Mouse (Mus musculus) embryonic facial prominence, embryonic 12.5 days (tissue): ENCODE data around the gene Chst11. TPM values are rescaled to one million over a fixed set of nuclear protein-coding genes. Genes with fewer than 3 reads are reported as not detected.

Source experiments
- ATAC-seq: fragments of 200-750 bp; cut with Nextera tagmentation; 2 replicates; pipeline ENCODE4 v1.8.0; 2017; ENCODE audit not compliant: insufficient number of reproducible peaks, insufficient read depth, low FRiP score, low TSS enrichment
- H3K27ac ChIP-seq: fragments of 300-500 bp; sonication (generic); 2 replicates; pipeline ENCODE4 v1.5.1; 2016; ENCODE audit warnings: mild to moderate bottlenecking
- H3K27me3 ChIP-seq: fragments of 300-500 bp; sonication (generic); 2 replicates; pipeline ENCODE4 v1.6.1; 2016; ENCODE audit warnings: mild to moderate bottlenecking, moderate library complexity
- H3K36me3 ChIP-seq: fragments of 300-500 bp; sonication (generic); 2 replicates; pipeline ENCODE4 v1.6.1; 2016; ENCODE audit warnings: mild to moderate bottlenecking
- H3K4me1 ChIP-seq: fragments of 300-500 bp; sonication (generic); 2 replicates; pipeline ENCODE4 v1.6.1; 2016
- H3K4me2 ChIP-seq: fragments of 300-500 bp; sonication (generic); replicated peaks from 2 replicates; pipeline ENCODE4 v1.6.1; 2016; ENCODE audit warnings: mild to moderate bottlenecking, moderate library complexity
- H3K4me3 ChIP-seq: fragments of 300-500 bp; sonication (generic); 2 replicates; pipeline ENCODE4 v1.5.1; 2016; ENCODE audit warnings: mild to moderate bottlenecking
- H3K9ac ChIP-seq: fragments of 300-500 bp; sonication (generic); 2 replicates; pipeline ENCODE4 v1.6.1; 2016; ENCODE audit warnings: mild to moderate bottlenecking, moderate library complexity
- H3K9me3 ChIP-seq: fragments of 300-500 bp; sonication (generic); 2 replicates; pipeline ENCODE4 v1.6.1; 2016; ENCODE audit warnings: mild to moderate bottlenecking, moderate library complexity
- WGBS: fragments of 180-500 bp; shearing (Covaris S2); methylation state at CpG from one replicate; pipeline ENCODE4 v1.1.7; 2016; 5-methylcytosine and 5-hydroxymethylcytosine counted together
- polyA plus RNA-seq: library from polyadenylated mRNA; unstranded; fragments of >200 nt; fragmentation: Nextera tagmentation; extraction: Ambion mirVana; gene quantifications from 2 replicates; pipeline ENCODE4 v1.2.1, GENCODE M21; 2016

Chst11 gene
- polyA plus RNA-seq, 1 experiment from 2014 or later: 2.4 TPM

DNA sequence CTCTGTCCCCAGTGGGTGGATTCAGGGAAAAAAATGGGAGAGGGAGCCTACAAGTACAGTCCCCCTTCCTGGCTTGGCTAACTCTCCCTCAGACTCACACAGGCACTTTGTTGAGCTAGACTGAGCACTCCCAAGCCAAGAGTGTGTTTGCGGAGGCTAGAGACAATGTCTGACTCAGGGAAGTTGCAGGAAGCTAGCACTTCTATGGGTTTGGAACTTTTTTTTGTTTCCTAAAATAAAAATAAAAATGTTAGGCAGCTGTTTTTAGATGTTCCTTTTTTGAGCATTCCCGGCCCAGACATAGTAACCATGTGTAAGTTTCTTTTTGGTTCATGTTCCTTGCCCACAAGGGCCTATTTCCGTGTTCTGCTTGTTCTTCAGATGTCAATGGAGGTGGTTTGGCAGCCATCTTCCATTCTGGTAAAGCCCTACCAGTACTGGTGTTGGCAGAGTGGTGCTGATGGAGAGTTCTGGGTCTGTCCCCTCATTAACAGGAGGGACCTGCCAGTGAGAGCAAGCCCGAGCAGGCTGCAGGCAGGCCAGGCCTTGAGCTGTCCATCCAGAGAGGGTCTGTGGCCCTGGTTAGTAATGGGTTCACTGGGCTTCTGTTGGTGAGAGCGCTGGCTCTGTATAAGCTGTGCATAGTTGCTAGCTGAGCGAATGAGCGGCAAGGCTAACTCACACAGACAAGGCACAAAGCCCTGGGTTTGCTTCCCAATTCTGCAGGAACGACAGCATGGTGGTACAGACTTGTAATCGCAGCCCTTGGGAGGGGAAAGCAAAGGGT is 116.3 kb downstream of the Chst11 start:
- no peak for ATAC-seq
- Histone ChIP-seq H3K27ac (no peak overlapping the region), H3K36me3 (no peaks in the 10 kb centered on the region), H3K9ac (no peak overlapping the region), H3K4me3 (no peak overlapping the region), H3K4me1 (peaks cover 59% of the 10 kb centered on the region), H3K4me2 (no peak overlapping the region), H3K9me3 (no peaks in the 10 kb centered on the region), H3K27me3 (no peaks in the 10 kb centered on the region)
- whole genome bisulfite sequencing: 86% methylated on average over 9 of the region's 9 CpGs

DNA sequence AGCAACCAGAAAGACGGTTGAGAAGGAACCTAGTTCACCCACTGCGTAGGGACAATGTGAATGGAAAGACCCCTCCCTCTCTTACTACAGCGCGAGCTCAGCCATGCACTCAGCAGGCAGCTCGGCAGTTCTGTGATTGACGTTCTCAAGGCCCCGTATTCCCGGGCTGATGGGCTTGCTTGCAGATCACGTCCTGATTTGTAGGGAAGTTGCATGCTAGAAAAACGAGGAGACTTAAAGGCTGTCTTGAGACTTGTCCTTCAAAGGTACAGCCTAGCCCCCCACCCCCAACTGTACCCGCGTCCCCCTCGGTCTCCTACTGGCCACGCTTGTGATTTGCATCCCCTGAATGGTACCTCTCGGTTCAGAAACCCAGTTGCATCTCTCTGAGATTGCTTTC is 117.4 kb downstream of the Chst11 start:
- H3K36me3 ChIP-seq: no peaks in the 10 kb centered on the region
- WGBS: 30% methylated on average over 15 of the region's 15 CpGs
- 0 out of 2 replicates have a peak overlapping the region, but pooled peaks have one; percentile 7 for H3K4me2 ChIP-seq
- no peak overlapping the region for H3K9ac ChIP-seq
- H3K27me3 ChIP-seq: no peaks in the 10 kb centered on the region
- H3K27ac ChIP-seq: no peak overlapping the region
- no peak overlapping the region for H3K4me3 ChIP-seq
- no peak for ATAC-seq
- H3K4me1 ChIP-seq: peaks cover 68% of the 10 kb centered on the region
- H3K9me3 ChIP-seq: no peaks in the 10 kb centered on the region

DNA sequence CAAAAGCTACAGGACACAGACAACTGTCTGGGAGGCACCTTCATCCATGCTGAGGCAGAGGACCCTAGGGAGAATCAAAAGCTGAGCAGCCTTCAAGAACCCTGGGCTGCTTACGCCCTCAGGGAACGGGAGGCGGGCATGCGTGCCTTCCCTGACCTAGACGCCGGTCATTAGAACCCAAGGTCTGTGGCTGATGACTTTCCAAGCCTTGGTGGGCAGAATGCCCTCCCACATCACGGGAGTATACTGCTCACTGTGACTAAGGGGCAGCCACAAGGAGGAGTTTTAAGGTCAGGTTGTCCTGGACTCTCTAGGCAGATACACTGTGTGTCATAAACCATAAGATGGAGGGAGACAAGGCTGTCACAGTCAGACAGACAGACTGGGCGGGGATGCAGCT is 118.9 kb downstream of the Chst11 start:
- Histone ChIP-seq H3K9ac (no peak overlapping the region), H3K27me3 (no peaks in the 10 kb centered on the region), H3K27ac (no peak overlapping the region), H3K4me2 (no peak overlapping the region), H3K4me1 (peaks cover 71% of the 10 kb centered on the region), H3K9me3 (no peaks in the 10 kb centered on the region), H3K4me3 (no peak overlapping the region), H3K36me3 (no peaks in the 10 kb centered on the region)
- ATAC-seq: no peak
- WGBS: 82% methylated on average over 8 of the region's 8 CpGs

DNA sequence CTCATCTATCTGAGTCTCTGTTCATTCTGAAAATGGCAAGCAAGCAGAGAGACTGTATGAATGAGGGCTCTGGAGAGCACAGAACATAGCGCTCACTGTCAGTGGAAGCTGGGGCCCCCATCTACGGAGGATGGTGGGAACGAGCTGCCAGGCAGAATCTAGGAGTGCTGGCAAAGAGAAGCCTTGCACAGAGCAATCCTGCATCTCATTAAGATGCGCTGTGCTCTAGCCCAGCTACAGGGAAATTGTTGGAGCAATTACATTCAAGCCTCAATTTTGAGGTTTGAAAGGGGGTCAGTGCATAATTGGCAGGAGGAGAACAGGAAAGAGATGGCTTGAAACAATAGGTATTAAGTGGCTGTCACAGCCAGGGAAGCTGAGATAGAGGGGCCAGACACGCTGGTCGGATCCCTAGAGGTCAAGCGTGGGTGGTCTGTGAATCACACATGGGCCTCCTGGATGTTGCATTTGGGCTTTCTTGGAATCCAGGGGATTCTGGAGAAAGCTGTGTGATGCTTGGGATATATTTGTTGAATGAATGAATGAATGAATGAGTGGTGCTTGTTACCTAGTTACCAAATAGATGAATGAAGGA is 121.0 kb downstream of the Chst11 start:
- WGBS: 36% methylated on average over 7 of the region's 7 CpGs
- peaks cover 52% of the 10 kb centered on the region for H3K4me1 ChIP-seq
- H3K27ac ChIP-seq: no peak overlapping the region
- H3K9ac ChIP-seq: no peak overlapping the region
- H3K27me3 ChIP-seq: no peaks in the 10 kb centered on the region
- no peak overlapping the region for H3K4me3 ChIP-seq
- H3K4me2 ChIP-seq: no peak overlapping the region
- ATAC-seq: no peak
- H3K36me3 ChIP-seq: no peaks in the 10 kb centered on the region
- H3K9me3 ChIP-seq: no peaks in the 10 kb centered on the region

DNA sequence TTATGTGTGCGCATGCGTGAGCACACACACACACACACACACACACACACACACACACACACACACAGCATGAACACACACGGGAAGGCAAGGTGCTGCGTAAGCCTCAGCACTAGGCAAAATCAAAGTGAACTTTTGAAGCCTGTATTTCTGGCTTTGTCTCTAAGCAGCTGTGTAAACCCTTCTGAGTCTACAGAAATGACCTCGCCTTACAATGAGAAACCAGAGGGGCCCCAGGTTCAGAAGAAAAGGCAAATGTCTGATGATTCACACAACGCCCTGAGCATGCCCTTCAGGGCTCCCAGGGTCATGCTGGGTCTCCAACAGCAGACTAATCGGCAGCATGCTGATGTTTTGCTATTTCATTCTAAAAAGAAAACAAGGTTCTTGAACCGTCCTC is 122.1 kb downstream of the Chst11 start:
- H3K9ac ChIP-seq: no peak overlapping the region
- H3K4me2 ChIP-seq: no peak overlapping the region
- H3K4me3 ChIP-seq: no peak overlapping the region
- ATAC-seq: no peak
- H3K4me1 ChIP-seq: peaks cover 50% of the 10 kb centered on the region
- H3K9me3 ChIP-seq: no peaks in the 10 kb centered on the region
- 44% methylated on average over 8 of the region's 8 CpGs for WGBS
- H3K36me3 ChIP-seq: no peaks in the 10 kb centered on the region
- H3K27ac ChIP-seq: no peak overlapping the region
- no peaks in the 10 kb centered on the region for H3K27me3 ChIP-seq

DNA sequence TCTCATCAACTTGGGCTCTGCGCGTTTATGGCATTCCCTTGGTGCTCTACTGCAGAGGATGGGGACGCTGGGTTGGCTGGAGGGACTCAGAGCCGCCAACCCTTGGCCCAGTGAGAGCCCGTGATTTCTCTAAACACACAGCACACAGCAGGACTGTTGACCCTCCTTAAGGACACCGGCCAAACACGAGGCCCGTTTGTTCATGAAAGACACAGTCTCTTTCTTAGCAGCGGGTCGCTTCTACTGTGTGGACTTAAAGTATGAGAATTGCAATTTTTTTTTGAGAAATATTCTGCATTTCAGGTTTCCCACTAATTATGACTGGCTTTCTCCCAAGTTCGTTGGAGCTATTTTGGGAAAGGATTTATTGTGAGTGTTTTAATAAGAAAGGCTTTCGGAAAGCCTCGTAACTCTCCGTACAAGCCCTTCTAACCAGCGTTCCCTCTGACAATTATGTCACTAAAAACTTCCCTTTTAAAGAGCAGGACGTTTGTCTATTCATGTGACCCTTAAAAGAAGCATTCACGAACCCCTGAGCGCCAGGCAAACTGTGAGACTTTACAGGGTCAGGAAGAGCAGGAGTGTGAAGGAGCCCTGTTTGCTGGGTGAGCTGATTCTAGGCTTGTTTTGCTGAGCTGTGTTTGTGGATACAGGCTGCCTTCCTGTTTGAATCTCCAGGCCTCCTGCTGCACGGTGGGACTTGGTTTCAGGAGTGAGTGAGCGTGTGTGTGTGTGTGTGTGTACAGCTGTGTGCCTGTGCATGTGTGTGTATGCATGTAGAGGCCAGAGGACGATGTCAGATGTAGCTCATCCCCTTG is 122.8 kb downstream of the Chst11 start:
- Histone ChIP-seq H3K36me3 (no peaks in the 10 kb centered on the region), H3K9me3 (no peaks in the 10 kb centered on the region), H3K4me1 (peaks cover 49% of the 10 kb centered on the region), H3K4me3 (no peak overlapping the region), H3K9ac (no peak overlapping the region), H3K27ac (peak overlapping the region; percentile 30; the same call in 1 of the 2 replicates), H3K4me2 (no peak overlapping the region), H3K27me3 (no peaks in the 10 kb centered on the region)
- no peak for ATAC-seq
- 46% methylated on average over 21 of the region's 21 CpGs for WGBS

DNA sequence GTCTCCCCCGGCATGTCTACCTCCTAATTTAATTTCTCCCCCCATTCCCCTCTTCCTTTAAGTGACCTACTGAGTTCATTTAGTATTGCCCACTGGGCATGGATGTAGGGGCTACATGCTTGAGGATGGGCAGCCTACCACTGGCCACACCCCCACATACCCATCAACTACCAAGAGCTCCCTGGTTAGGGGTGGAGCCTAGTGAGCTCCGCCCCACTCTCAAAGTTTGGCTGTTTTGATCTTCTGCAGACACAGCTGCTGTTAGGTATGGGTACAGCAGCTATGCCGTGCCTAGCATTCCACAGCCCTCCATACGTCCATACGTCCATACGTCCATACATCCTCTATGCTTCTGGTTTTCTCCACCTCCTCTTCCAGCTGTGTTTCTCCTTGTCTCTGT is 123.6 kb downstream of the Chst11 start:
- no peak for ATAC-seq
- no peak overlapping the region; the same call in 1 of the 2 replicates for H3K27ac ChIP-seq

DNA sequence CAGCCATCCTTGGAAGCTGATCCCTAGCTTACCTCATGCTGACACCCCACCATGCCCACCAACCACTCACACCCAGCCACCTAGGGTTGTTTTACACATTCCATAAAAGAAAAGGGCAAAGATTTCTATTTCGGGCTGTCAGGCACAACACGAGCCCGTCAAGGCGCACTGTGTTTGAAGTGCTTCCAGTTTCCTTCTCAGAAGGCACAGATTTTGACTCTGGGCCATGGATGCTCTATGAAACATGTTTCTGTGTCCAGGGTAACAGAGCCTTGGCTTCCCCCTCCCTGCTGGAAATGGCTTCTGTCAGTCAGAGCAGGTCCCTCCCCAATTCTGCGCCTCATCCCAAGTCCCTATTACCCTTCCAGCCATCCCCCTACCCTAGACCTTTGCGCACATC is 125.7 kb downstream of the Chst11 start:
- Histone ChIP-seq H3K9ac (no peak overlapping the region), H3K4me1 (peaks cover 37% of the 10 kb centered on the region), H3K27ac (no peak overlapping the region), H3K36me3 (no peaks in the 10 kb centered on the region), H3K27me3 (no peaks in the 10 kb centered on the region), H3K4me3 (no peak overlapping the region), H3K4me2 (no peak overlapping the region), H3K9me3 (no peaks in the 10 kb centered on the region)
- no peak for ATAC-seq
- 93% methylated on average over 6 of the region's 6 CpGs for WGBS

More for the DNA sequence above, 123.6 kb downstream of the Chst11 start:
- 75% methylated on average over 6 of the region's 6 CpGs for WGBS
- H3K9ac ChIP-seq: no peak overlapping the region
- no peaks in the 10 kb centered on the region for H3K9me3 ChIP-seq
- no peaks in the 10 kb centered on the region for H3K27me3 ChIP-seq
- no peak overlapping the region for H3K4me3 ChIP-seq
- no peaks in the 10 kb centered on the region for H3K36me3 ChIP-seq
- peaks cover 48% of the 10 kb centered on the region for H3K4me1 ChIP-seq
- H3K4me2 ChIP-seq: no peak overlapping the region

DNA sequence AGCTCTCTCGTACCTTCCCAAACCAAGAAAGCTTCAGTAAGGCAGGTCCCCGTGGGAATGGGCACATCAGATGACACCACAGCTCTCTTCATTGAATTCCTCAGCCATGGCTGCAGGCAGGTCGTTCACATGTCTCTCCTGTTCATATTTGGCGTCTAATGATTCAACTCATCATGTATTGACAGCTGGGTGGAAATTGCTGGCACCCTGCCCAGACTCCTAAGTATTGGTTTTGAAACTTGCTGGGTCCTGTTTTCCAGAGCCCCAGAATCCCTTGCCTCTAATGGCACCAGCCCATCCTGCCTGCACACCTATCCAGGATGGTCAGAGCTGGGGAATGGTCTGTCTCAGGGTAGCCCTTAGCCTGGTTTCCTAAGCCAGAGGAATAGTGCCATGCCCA is 127.0 kb downstream of the Chst11 start:
- WGBS: 65% methylated on average over 4 of the region's 4 CpGs
- H3K4me1 ChIP-seq: peaks cover 32% of the 10 kb centered on the region

DNA sequence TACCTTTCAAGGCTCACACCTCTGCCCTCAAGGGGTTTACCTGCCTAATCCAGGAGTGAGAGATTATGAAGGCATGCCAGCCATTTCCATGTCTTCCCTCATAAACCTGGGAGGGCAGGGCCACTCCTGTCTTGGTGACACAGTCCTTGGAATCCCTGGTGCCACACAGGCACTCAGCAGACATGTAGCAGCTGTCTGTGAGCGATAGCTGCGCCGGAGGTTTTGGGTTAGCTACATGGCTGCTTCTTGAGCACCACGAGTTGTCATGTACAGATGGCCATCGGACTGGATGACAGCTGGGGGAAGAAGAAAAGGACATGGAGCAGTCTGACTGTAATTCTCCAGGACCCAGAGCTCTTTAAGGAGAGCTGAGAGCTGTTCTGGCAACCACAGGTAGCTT is 129.3 kb downstream of the Chst11 start:
- H3K4me1 ChIP-seq: peaks cover 12% of the 10 kb centered on the region
- H3K9ac ChIP-seq: no peak overlapping the region

More for the DNA sequence above, 127.0 kb downstream of the Chst11 start:
- H3K27me3 ChIP-seq: no peaks in the 10 kb centered on the region
- no peak overlapping the region for H3K4me2 ChIP-seq
- H3K27ac ChIP-seq: no peak overlapping the region
- H3K9me3 ChIP-seq: no peaks in the 10 kb centered on the region
- no peak for ATAC-seq
- no peak overlapping the region for H3K9ac ChIP-seq
- no peak overlapping the region for H3K4me3 ChIP-seq
- no peaks in the 10 kb centered on the region for H3K36me3 ChIP-seq

DNA sequence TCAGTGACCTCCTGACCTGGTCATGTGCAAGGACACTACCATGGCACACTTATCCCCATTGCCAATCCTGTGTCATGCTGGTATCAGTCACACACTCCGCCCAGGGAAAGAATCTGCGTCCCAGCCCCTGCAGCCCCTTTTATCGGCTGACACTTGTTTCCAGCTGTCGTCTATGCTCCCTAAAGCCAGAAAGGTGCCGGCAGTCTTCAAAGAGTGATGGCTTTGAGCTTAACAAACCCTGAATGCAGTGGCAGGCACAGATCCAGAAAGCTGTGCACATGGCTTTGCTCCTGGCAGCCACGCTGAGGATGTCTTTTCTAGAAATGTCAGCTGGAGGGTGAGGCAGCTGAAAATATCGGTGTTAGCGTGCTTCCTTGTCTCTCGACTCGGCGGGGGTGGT is 131.6 kb downstream of the Chst11 start:
- Histone ChIP-seq H3K4me3 (no peak overlapping the region), H3K9me3 (no peaks in the 10 kb centered on the region), H3K27ac (no peak overlapping the region), H3K36me3 (no peaks in the 10 kb centered on the region), H3K4me1 (peaks cover 12% of the 10 kb centered on the region), H3K9ac (no peak overlapping the region), H3K27me3 (no peaks in the 10 kb centered on the region), H3K4me2 (no peak overlapping the region)
- ATAC-seq: no peak
- WGBS: 54% methylated on average over 11 of the region's 11 CpGs

More for the DNA sequence above, 129.3 kb downstream of the Chst11 start:
- Histone ChIP-seq H3K4me3 (no peak overlapping the region), H3K9me3 (no peaks in the 10 kb centered on the region), H3K4me2 (no peak overlapping the region), H3K27ac (no peak overlapping the region), H3K36me3 (no peaks in the 10 kb centered on the region), H3K27me3 (no peaks in the 10 kb centered on the region)
- no peak for ATAC-seq
- 93% methylated on average over 5 of the region's 5 CpGs for WGBS
